Mouse (Mus musculus) liver, embryonic 14.5 days (tissue): ENCODE results near the gene Dok4.

Experiments
- CTCF ChIP-seq: IDR thresholded peaks from 2 replicates; pipeline ENCODE4 v1.5.1; 2016; ENCODE audit warnings: antibody characterized with exemption, low read depth, control low read depth
- EP300 ChIP-seq: IDR thresholded peaks from 2 replicates; pipeline ENCODE4 v1.6.1; 2016; ENCODE audit warnings: antibody characterized with exemption, low read depth

GRCm38 (mm10) chr8:94866921-94867320, 9.2 kb downstream of the Dok4 start:
- TF ChIP-seq EP300 (no peak), CTCF (no peak)
